Mouse (Mus musculus) Patski (cell line): ENCODE measurements around the gene Sulf2. TPM values are rescaled to one million over a fixed set of nuclear protein-coding genes. Genes with fewer than 3 reads are reported as not detected.

ENCODE experiments used
- ATAC-seq: fragments of 100-300 bp; one replicate; pipeline ENCODE4 v1.8.0; 2021
- CTCF ChIA-PET: fragments of 350-600 bp; sonication (Branson Sonifier 250); formaldehyde crosslinking; loops from one replicate; lab custom pipeline; 2022; ENCODE audit warnings: inconsistent platforms; lab: Charles Lee
- POLR2A ChIA-PET: fragments of 350-600 bp; sonication (Branson Sonifier 250); formaldehyde crosslinking; loops from one replicate; lab custom pipeline; 2022; ENCODE audit warnings: antibody characterized with exemption, inconsistent platforms; lab: Charles Lee
- DNase-seq: peaks from one replicate; pipeline ENCODE4 v3.0.0-alpha.2; 2011; ENCODE audit warnings: low read depth, low spot score
- H3K27me3 ChIP-seq: fragments of 371-371 bp; one replicate; pipeline ENCODE4 v1.5.1; 2021
- CTCF ChIP-seq: fragments of 100-300 bp; IDR thresholded peaks from one replicate; pipeline ENCODE4 v1.5.1; 2021
- in situ Hi-C: fragments of 300-500 bp; cut with MboI; formaldehyde crosslinking; loops from 3 replicates; pipeline ENCODE4 v1.11.1; 2018; ENCODE audit warnings: low pct_unique_long_range_greater_than_20kb, mixed read lengths
- polyA plus RNA-seq: library from polyadenylated mRNA; unstranded; gene quantifications from one replicate; pipeline ENCODE4 v1.2.3, GENCODE M21; 2021

Sulf2 gene
- polyA plus RNA-seq, 1 experiment from 2014 or later = 31.6 TPM

DNA sequence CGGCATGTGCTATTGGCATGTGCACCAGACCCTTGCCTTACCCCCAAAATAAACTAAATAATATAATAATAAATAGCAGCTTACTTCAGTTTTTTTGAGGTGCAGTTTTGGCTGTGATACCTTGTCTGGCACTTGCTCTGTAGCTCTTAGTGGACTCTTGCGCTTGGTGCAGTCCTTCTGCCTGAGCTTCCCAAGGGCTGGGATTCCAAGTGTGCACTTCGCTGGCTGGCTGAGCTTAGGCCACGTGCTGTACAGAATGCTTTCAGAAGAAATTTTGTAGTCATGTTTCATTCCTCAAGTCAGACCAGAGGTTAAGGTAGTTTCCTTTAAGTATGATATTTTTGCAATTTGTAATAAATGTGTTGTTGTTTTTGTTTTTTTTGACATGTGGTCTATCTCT is 115.8 kb downstream of the Sulf2 start:
- POLR2A ChIA-PET = no interaction called here
- H3K27me3 ChIP-seq = no peaks in the 10 kb centered on the region
- in situ Hi-C loops = loop anchor here (5.0 kb wide), 3 partner anchors 37 to 217 kb away; no protein-coding TSS in a partner anchor
- TF ChIP-seq CTCF = no peak
- no peak for DNase-seq
- ATAC-seq = no peak
- CTCF ChIA-PET = no interaction called here

DNA sequence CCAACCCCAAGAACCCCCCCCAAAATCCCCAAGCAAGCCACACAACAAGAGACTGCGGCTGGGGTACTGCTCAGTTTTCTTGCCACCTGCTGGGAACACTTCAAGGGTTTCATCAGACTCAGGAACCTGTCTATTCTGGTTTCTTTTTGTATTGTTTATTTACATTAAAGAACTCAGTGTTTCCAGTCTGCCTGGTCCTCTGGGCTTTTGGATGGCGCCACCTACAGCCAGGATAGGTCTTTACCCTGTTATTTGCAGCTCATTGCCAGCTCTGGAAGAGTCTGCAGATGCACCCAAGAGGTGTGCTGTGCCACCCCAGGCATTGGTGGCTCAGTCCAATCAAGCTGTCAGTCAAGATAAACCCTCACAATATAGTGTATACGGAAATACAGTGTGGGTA is 119.7 kb downstream of the Sulf2 start:
- peak; percentile 88 for TF ChIP-seq CTCF
- DNase-seq (no peak), ATAC-seq (no peak)
- no peaks in the 10 kb centered on the region for H3K27me3 ChIP-seq
- CTCF ChIA-PET = interaction anchor here (0.5 to 2.2 kb wide), 12 partner anchors 8 to 113 kb away, joined by 3 to 7 read pairs (median 4); no protein-coding TSS in a partner anchor
- in situ Hi-C loops = no loop called here
- POLR2A ChIA-PET = no interaction called here

GRCm38 (mm10) chr2:166034967-166035490 is 120.4 kb downstream of the Sulf2 start:
- in situ Hi-C loops = no loop called here
- no peak for ATAC-seq
- no peak for TF ChIP-seq CTCF
- ChIA-PET CTCF (interaction anchor here (1.4 to 2.2 kb wide), 5 partner anchors 13 to 83 kb away, joined by 5 to 7 read pairs (median 6); no protein-coding TSS in a partner anchor), POLR2A (no interaction called here)
- no peak for DNase-seq
- H3K27me3 ChIP-seq = no peaks in the 10 kb centered on the region

DNA sequence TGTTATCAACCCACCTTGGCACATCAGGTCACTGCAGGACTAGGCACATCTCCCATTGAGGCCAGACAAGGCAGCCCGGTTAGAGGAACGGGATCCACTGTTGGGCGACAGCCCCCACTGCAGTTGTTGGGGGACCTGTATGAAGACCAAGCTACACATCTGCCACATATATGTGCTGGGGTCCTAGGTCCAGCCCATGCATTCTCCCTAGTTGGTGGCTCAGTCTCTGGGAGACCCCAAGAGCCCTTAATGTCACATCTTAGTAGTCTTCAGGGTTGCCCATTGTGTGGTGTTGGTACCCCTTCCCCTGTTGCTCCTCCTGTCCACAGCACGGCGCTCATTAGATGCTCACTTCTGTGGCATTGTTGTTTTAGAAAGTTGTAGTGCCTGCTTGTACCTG is 122.8 kb downstream of the Sulf2 start:
- DNase-seq = no peak
- ChIA-PET POLR2A (no interaction called here), CTCF (interaction anchor here (1.4 kb wide), 1 partner anchor 11 kb away, joined by 3 read pairs; no protein-coding TSS in a partner anchor)
- H3K27me3 ChIP-seq = no peaks in the 10 kb centered on the region
- no peak for ATAC-seq
- in situ Hi-C loops = no loop called here
- TF ChIP-seq CTCF = no peak

DNA sequence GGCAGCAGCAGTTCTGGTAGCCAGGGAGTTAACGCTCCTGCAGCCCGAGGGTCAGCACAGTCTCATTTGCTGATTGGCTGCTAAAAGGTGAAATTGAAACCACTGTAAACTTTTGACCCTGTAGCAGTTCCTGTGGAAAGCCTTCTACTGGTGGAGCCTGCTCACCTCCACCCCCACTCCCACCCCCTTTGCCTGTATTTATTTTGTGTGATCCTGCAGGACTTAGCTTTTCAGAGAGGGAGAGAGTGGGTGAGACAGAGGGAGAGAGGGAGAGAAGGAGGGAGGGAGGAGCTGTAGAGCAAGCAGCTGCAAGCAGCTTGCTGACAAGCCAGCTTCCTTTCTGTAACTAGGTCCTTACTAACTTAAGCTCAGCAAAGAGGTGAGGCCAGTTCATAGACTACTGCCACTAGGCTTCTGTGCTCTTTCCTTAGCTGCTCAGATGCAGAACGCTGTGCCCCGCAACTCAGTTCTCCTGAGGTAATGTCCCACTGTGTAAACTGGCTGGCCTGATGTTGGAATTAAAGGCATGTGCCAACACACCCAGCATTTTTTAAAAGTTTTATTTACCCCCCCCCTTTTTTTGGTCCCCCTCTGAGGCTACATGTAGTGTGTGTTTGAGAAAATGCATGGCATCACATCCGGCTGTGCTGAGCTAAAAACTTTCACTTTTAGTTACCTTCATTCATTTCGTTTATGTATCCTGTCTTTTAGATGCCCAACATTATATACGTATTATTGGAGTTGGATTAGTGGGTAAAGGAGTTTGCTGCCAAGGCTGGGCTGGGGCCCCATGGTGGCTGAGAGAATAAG is 124.1 kb downstream of the Sulf2 start:
- peak; percentile 74 for ATAC-seq
- ChIA-PET POLR2A (interaction anchor here (0.6 to 2.4 kb wide), 4 partner anchors 10 to 39 kb away, joined by 3 to 10 read pairs (median 4); partner anchors contain the start of gene Ncoa3), CTCF (interaction anchor here (1.0 kb wide), 1 partner anchor 9 kb away, joined by 3 read pairs; no protein-coding TSS in a partner anchor)
- no peak for TF ChIP-seq CTCF
- no peaks in the 10 kb centered on the region for H3K27me3 ChIP-seq
- peak; percentile 51 for DNase-seq
- in situ Hi-C loops = no loop called here

- ChIA-PET CTCF (interaction anchor here (1.0 kb wide), 1 partner anchor 8 kb away, joined by 3 read pairs; no protein-coding TSS in a partner anchor), POLR2A (interaction anchor here (0.6 to 2.4 kb wide), 4 partner anchors 10 to 322 kb away, joined by 3 to 10 read pairs (median 4); no protein-coding TSS in a partner anchor)
- no peak for ATAC-seq
- TF ChIP-seq CTCF = no peak
- DNase-seq = no peak
- in situ Hi-C loops = no loop called here
- no peaks in the 10 kb centered on the region for H3K27me3 ChIP-seq
These were observed 125.0 kb downstream of the Sulf2 start for GRCm38 (mm10) chr2:166030256-166030995.

DNA sequence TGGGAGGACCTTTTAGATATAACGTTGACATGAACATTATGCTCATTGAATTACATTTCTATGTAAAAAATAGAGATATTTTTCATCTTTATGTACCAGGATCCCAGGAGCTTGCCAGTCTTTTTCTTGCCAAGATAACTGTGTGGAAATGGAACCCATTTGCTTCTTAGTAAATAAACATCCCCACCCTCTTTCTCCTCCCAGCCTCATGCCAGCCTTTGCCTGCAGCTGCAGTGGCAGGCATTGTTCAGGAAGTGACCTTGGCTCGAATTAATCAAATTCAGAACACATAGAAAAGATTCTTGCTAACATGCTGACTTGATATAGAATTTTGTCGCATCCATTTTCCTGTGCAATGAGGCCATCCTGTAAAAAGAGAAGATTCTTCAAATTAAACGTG is 126.2 kb downstream of the Sulf2 start:
- H3K27me3 ChIP-seq = no peaks in the 10 kb centered on the region
- DNase-seq (no peak), ATAC-seq (no peak)
- ChIA-PET CTCF (no interaction called here), POLR2A (interaction anchor here (2.4 kb wide), 1 partner anchor 8 kb away, joined by 10 read pairs; no protein-coding TSS in a partner anchor)
- TF ChIP-seq CTCF = no peak
- in situ Hi-C loops = no loop called here

DNA sequence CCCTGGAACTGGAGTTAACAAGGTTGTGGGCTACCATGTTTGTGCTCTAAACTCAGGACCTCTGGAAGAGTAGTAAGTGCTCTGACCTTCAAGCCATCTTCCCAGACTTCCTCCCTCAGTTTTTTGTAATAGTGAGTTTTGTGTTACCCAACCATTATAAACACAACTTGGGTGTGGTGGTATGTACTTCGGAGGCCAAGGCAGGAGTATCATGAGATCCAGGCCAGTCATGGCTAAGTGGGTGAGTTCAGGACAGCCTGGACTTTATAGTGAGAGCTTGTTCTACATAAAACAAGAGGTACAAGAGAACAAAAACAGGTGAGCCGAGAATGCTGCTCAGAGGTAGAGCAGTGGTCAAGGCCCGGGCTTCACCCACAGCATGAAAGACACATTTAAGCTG is 127.6 kb downstream of the Sulf2 start:
- in situ Hi-C loops = no loop called here

GRCm38 (mm10) chr2:166025943-166026342 is 129.5 kb downstream of the Sulf2 start:
- in situ Hi-C loops = no loop called here
- ChIA-PET POLR2A (no interaction called here), CTCF (interaction anchor here (0.7 kb wide), 1 partner anchor 22 kb away, joined by 3 read pairs; no protein-coding TSS in a partner anchor)
- ATAC-seq = no peak
- no peaks in the 10 kb centered on the region for H3K27me3 ChIP-seq
- TF ChIP-seq CTCF = no peak
- no peak for DNase-seq

More for the DNA sequence above, 127.6 kb downstream of the Sulf2 start:
- ChIA-PET CTCF (interaction anchor here (1.4 kb wide), 1 partner anchor 10 kb away, joined by 5 read pairs; no protein-coding TSS in a partner anchor), POLR2A (interaction anchor here (1.1 kb wide), 1 partner anchor 96 kb away, joined by 3 read pairs; no protein-coding TSS in a partner anchor)
- no peak for DNase-seq
- no peak for TF ChIP-seq CTCF
- no peaks in the 10 kb centered on the region for H3K27me3 ChIP-seq
- ATAC-seq = no peak

GRCm38 (mm10) chr2:166024621-166025020 is 130.8 kb downstream of the Sulf2 start:
- POLR2A ChIA-PET = interaction anchor here (0.6 kb wide), 1 partner anchor 684 kb away, joined by 3 read pairs; no protein-coding TSS in a partner anchor
- CTCF ChIA-PET = interaction anchor here (1.1 to 1.7 kb wide), 2 partner anchors 16 to 245 kb away, joined by 4 to 5 read pairs; no protein-coding TSS in a partner anchor

More at GRCm38 (mm10) chr2:166024621-166025020, 130.8 kb downstream of the Sulf2 start:
- DNase-seq = no peak
- TF ChIP-seq CTCF = no peak
- no peaks in the 10 kb centered on the region for H3K27me3 ChIP-seq
- ATAC-seq = no peak
- in situ Hi-C loops = no loop called here
